Mouse (Mus musculus): ENCODE data around the gene Ang5. TPM values are rescaled to one million over a fixed set of nuclear protein-coding genes. Genes with fewer than 3 reads are reported as not detected.
"Not testable (repeated sequence)": the region's sequence is repeated elsewhere in the genome, so short reads cannot be mapped to it uniquely, and the experiment has no call there.

The Ang5 gene
- not detected for total RNA-seq (2021)

DNA sequence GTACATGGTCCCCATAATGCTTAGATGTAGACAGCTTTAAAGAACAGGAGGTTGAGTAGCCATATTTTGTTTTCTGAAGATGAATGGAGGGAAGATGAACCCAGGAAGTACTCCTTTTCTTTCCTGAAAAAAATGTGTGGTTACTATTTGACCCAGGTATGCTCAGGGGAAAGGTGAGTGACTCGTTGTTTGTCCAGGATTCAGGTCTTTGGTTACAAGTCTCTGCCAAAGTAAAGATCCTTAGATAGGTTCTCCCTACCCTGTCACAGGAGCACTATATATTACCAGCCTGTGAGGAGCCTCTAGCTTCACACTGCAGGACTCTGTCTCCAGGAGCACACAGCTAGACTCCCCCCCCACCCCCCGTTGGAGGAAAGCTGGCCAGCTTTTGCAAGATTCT lies at the start of gene Ang5:
Ang5 (plus strand) TSS at position 301 of the 400 bp plus-strand sequence.
- intact Hi-C loops (cut with DNase I); DNase-seq (ENCODE audit: low spot score in 2 of 2): not testable (repeated sequence)

DNA sequence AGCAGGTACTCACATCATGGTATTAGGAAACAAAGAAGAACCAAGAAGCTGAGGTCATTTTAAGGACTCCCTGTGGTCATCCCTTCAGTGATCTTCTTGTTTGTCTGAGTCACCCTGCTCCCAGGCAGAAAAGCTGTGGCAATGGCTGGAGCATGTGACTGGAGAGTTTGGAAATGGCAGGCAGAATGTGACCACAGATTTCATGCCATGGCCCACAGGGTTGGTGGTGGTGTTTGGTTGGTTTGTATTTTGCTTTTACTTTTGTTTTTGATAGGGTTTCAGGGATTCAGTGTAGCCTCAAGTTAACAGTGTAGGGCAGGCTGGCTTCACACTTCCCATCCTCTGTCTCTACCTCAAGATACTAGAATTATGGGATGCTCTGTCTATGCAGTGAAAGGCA lies 38.7 kb upstream of the Ang5 start:
- intact Hi-C loops (cut with DNase I); DNase-seq (ENCODE audit: low spot score in 2 of 2): not testable (repeated sequence)

DNA sequence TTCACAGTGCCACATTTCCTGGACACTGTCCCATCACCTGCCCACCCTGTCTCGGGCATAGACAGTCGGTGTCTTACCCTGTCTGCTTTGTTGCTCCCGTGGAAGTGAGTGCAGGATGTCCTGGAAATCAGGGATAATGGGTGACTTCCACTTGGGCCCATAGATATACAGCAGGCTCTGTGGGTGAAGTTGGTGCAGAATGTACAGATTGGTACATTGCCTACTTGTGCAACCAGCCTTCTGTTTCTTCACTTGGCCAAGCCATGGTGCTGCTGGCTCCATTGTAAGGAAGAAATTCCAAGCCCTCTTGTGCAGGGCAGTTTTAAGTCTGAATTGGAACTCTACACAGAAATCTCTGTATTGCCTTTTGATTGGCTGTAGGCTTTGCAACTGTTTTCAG lies 33.4 kb upstream of the Ang5 start, which contains the start of gene Ear10:
Ear10 (minus strand) TSS at position 101 of the 400 bp plus-strand sequence.
- intact Hi-C loops (cut with DNase I); DNase-seq (ENCODE audit: low spot score in 2 of 2): not testable (repeated sequence)

DNA sequence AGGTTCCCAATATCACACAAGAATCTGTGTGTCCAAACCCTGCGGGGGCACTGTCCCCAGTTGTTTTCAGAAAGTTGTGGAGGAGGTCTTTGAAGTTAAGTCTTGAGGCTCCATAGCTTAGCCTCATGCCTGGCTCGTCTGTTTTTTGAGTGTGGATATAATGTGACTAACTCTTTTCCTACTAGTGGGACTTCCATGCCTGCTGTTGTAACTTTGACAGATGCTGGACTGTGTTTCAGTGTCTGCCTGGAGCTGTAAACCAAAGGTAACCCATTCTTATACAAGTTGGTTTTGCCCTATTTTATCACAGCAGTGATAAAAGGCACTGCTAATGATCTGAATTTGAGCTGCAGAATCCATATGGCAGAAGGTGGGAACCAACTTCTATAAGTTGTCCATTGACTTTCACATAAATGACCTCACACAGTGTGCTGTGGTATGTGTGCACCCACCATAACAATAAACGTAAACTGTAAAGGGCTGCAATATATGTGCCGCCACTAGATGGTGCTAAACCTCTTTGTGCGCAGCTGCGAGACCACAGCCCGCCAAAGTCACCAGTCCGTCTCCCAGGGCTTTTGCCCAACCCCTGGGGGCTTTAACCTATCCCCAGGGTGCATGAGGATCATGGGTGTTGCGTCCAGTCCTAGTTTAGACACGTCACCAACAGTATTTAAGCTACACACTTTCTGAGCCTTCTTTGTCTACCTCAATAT lies 32.0 kb upstream of the Ang5 start, which contains the start of gene Gm8113:
Gm8113 (plus strand) TSS at position 703 of the 716 bp plus-strand sequence.
- peak; percentile 6 to 35 for DNase-seq (ENCODE audit: low spot score in 2 of 2)
- intact Hi-C loops (cut with DNase I) = not testable (repeated sequence)

DNA sequence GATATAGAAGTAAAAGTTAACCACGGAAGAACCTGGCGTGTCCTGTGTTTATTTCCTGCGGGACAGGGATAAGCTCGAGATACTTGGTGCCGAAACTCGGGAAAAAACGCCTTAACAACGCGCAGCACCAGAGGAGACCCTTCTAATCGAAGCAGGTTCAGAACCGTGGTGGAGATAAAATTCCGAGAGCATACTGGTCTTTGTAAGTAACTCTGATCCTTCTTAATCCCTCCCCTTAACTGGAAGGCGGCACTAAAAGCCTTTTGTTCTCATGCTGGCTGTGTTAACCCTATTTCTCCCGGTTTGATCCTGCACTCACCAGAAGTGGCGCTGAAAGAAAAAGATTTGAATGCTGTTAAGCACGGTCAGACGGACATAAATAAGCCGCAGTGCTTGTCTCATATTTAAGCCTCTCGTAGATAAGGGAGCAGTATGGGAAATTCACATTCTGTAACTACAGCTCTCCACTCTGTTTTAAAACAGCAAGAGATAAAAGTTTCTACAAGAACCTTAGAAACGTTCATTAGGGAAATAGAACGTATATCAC lies 31.4 kb upstream of the Ang5 start:
- intact Hi-C loops (cut with DNase I); DNase-seq (ENCODE audit: low spot score in 2 of 2): not testable (repeated sequence)

DNA sequence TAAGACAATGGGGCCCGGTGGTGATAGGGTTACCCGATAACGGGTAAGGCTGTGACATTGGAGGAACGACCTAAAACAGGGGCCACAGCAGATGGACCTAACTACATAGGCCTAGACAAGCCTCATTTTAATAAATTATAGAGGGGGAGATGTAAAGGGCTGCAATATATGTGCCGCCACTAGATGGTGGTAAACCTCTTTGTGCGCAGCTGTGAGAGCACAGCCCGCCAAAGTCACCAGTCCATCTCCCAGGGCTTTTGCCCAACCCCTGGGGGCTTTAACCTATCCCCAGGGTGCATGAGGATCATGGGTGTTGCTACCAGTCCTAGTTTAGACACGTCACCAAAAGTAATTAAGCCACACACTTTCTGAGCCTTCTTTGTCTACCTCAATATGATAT lies 23.9 kb upstream of the Ang5 start:
- intact Hi-C loops (cut with DNase I) = loop anchor here (10.0 kb wide), 1 partner anchor 52 kb away; no protein-coding TSS in a partner anchor
- peak in 1 of 2 experiments; percentile 10 for DNase-seq (ENCODE audit: low spot score in 2 of 2)

DNA sequence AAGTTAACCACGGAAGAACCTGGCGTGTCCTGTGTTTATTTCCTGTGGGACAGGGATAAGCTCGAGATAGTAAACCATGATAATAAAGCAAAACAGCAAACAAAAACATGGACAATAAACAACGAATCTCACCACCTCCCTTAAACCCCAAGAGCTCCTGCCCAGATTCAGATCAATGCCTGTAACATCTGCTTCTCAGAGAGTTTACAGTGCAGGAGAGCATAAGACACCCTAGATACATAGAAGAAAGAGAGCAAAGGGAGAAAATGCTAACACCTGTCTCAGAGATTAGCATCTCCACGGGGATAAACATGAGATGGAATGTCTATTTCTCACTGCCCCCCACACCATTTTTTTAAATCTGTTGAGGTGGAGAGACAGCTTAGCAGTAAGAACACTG lies 23.5 kb upstream of the Ang5 start:
- DNase-seq (ENCODE audit: low spot score in 2 of 2) = not testable (repeated sequence)
- intact Hi-C loops (cut with DNase I) = loop anchor here (10.0 kb wide), 1 partner anchor 51 kb away; no protein-coding TSS in a partner anchor

DNA sequence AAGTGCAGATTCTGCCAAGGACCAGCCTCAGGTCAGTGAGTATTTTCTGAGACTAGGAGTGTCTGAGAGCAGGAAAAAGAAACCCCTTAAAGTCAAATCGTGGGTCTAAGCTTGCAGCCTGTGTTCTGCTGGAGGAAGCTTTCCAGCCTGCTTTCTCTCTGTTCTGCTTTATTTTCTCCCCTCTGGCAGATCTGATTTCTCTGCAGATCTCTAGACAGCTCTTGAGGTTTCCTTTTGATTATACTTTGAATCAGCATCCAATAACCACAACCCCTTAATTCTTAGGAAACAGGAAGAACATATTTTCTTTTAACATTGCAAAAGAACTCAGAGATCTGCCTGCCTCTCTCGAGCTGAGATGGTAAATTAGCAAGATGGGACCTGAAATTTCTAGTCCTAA lies 3.5 kb upstream of the Ang5 start:
- DNase-seq (ENCODE audit: low spot score in 2 of 2); intact Hi-C loops (cut with DNase I): not testable (repeated sequence)

DNA sequence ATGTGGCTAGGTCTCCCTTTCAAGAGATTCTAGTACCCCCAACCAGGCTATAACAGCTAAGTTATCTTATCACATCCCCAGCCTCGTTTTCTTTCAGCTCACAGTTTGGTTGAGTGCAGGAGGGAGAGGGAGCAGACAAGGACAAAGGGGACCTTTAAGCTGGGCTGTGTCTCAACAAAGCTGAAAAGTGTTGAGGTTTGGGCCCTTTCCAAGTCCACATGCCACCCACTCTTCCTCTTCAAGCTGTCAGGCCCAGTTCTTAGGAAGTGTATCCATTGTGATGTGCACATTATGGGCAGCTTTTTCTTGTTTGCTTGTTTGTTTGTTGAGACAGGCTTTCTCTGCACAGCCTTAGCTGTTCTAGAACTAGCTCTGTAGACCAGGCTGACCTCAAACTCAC lies 1.8 kb upstream of the Ang5 start:
- intact Hi-C loops (cut with DNase I); DNase-seq (ENCODE audit: low spot score in 2 of 2): not testable (repeated sequence)

DNA sequence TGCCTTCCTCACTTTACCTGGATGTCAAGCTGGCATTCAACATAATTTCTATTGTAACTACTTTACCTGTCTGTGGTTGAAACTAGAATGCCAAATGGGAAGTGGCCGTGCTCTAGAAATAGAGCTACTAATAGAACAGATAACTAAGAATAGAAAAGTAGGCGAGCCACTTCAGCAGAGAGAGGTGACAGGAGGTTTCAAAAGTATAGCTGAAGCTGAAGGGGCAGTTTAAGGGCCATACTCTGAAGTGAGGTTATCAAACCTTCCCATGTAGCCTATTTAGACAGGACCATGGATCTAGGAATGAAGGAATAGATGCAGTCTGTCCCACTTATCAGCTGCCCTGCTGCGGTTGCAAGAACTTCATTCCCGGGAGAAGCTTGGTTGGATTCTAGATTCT lies 26.6 kb downstream of the Ang5 start:
- no peak for DNase-seq (ENCODE audit: low spot score in 2 of 2)
- intact Hi-C loops (cut with DNase I) = loop anchor here (10.0 kb wide), 1 partner anchor 49 kb away; no protein-coding TSS in a partner anchor

DNA sequence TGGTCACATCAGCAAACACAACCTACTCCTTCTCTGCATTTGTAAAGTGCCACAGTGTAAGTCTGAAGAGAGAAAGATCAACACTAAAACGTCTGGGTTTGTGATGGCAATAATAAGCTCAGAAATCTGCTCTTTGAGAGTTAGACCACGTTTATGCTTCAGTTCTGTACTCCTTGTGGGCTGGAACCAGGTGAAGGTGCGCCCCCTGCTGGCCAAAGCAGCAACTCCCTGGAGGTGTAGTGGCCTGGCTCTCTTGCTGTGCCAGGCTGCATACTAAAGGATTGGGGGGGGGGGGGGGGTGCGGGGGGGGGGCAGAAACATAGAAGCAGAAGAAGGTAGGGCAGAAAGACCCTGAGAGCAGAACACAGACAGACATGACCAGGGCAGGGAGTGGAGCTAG lies 27.0 kb downstream of the Ang5 start:
- intact Hi-C loops (cut with DNase I) = loop anchor here (10.0 kb wide), 1 partner anchor 49 kb away; no protein-coding TSS in a partner anchor
- peak; percentile 28 to 43 for DNase-seq (ENCODE audit: low spot score in 2 of 2)

DNA sequence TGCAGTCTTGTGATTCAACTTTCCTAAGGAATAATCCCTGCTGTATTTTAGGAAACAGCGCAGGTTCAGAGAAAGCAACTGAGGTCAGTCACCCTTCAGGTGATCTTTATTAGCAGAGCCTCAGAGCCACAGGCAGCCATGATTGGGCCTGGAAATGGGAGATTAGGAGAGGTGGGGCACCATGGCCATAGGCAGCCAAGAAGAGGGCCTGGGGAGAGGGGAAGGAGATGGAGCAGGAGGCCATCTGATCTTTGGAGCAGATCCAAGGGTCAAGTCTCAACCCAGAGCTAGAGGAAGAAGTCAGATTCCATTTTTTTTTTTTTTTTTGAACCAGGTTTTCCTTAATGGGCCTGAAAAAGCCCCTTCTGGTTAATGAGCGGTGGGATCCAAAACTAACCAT lies 29.3 kb downstream of the Ang5 start:
- DNase-seq (ENCODE audit: low spot score in 2 of 2) = no peak

DNA sequence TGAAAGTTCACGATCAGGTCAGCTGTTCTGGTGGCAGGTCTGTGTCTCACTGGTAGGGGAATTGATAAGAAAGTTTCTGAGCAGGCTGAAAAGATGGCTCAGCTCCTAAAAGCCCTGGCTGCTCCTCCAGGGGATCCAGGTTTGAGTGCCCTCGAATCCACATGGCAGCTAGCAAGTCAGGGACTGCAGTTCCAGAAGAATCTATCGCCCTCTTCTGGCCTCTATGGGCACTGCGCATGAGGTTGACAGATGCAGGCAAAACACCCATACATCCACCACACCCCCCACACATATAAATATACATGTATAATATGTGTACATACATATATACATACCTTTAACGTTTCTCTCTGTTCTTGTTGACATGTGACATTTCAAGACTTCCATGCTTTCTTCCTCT lies 30.5 kb downstream of the Ang5 start:
- DNase-seq (ENCODE audit: low spot score in 2 of 2) = peak; percentile 57 to 74
- intact Hi-C loops (cut with DNase I) = loop anchor here (10.0 kb wide), 1 partner anchor 53 kb away; no protein-coding TSS in a partner anchor

More for the DNA sequence above, 29.3 kb downstream of the Ang5 start:
- intact Hi-C loops (cut with DNase I) = loop anchor here (10.0 kb wide), 1 partner anchor 51 kb away; no protein-coding TSS in a partner anchor

DNA sequence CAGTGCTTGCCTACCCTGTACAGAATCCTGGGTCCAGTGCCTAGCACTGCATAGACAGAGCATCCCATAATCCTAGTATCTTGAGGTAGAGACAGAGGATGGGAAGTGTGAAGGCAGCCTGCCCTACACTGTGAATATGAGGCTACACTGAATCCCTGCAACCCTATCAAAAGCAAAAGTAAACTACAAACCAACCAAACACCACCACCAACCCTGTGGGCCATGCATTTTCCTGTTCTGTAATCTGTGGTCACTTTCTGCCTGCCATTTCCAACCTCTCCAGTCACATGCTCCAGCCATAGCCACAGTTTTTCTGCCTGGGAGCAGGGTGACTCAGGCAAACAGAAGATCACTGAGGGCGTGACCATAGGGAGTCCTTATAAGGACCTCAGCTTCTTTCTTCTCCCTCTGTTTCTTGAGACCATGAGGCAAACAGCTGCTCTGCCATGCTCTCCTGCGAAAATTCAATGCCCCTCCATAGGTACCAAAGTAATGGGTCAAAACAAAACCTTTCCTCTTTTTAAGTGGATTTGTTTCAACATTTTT lies 41.7 kb downstream of the Ang5 start:
- DNase-seq (ENCODE audit: low spot score in 2 of 2); intact Hi-C loops (cut with DNase I): not testable (repeated sequence)

DNA sequence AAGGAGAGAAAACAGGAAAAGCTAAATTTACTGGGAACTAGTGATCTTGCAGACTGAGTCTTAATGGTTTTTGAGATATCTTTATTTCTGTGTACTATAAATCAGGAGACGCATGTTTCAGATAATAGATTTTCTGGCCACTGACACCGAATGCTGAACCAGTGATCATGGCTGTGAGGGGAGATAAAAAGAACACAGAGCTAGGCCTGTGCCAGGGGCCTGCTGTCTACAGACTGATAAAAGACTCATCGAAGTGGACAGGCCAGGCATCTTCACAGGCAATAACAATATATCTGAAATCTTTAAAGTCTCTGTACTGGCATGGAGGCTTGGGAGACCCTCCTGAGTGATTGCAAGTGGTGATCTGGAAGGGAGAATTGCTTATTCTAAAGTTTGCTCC lies 44.7 kb downstream of the Ang5 start:
- intact Hi-C loops (cut with DNase I) = loop anchor here (5.0 kb wide), 1 partner anchor 39 kb away; no protein-coding TSS in a partner anchor

DNA sequence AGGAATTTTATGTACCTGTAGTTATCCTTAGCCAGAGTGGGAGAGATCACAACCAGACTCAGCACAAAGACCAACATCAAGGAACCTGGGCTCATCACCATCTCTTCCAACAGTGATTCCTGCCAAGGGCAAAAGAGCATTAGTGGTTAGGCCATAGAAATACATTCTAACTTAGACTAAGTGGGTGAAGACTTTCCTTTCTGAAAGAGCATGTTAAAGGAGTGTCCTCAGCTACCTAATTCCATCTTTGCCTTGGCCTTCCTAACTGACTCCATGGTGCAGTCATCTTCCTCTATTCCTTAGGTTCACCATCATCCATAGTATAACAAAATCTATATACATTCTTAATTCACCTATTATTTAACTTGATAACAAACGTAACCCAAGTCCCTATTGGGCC lies 45.3 kb downstream of the Ang5 start, which contains the start of gene Ang6:
Ang6 (minus strand) TSS at position 101 of the 400 bp plus-strand sequence.
- DNase-seq (ENCODE audit: low spot score in 2 of 2) = no peak
- intact Hi-C loops (cut with DNase I) = loop anchor here (5.0 kb wide), 1 partner anchor 40 kb away; no protein-coding TSS in a partner anchor

More for the DNA sequence above, 44.7 kb downstream of the Ang5 start:
- no peak for DNase-seq (ENCODE audit: low spot score in 2 of 2)

DNA sequence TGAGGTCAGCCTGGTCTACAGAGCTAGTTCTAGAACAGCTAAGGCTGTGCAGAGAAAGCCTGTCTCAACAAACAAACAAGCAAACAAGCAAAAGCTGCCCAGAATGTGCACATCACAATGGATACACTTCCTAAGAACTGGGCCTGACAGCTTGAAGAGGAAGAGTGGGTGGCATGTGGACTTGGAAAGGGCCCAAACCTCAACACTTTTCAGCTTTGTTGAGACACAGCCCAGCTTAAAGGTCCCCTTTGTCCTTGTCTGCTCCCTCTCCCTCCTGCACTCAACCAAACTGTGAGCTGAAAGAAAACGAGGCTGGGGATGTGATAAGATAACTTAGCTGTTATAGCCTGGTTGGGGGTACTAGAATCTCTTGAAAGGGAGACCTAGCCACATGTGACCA lies 51.2 kb downstream of the Ang5 start:
- intact Hi-C loops (cut with DNase I) = not testable (repeated sequence)

DNA sequence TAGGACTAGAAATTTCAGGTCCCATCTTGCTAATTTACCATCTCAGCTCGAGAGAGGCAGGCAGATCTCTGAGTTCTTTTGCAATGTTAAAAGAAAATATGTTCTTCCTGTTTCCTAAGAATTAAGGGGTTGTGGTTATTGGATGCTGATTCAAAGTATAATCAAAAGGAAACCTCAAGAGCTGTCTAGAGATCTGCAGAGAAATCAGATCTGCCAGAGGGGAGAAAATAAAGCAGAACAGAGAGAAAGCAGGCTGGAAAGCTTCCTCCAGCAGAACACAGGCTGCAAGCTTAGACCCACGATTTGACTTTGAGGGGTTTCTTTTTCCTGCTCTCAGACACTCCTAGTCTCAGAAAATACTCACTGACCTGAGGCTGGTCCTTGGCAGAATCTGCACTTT lies 52.8 kb downstream of the Ang5 start:
- intact Hi-C loops (cut with DNase I); DNase-seq (ENCODE audit: low spot score in 2 of 2): not testable (repeated sequence)

More for the DNA sequence above, 51.2 kb downstream of the Ang5 start:
- not testable (repeated sequence) for DNase-seq (ENCODE audit: low spot score in 2 of 2)
